Mouse (Mus musculus): ENCODE results near the gene Lsm14a. TPM values are rescaled to one million over a fixed set of nuclear protein-coding genes. Genes with fewer than 3 reads are reported as not detected.

The Lsm14a gene
- total and polyA plus RNA-seq, 3 experiments, result 53.7 to 193 (median 90.0) TPM

DNA sequence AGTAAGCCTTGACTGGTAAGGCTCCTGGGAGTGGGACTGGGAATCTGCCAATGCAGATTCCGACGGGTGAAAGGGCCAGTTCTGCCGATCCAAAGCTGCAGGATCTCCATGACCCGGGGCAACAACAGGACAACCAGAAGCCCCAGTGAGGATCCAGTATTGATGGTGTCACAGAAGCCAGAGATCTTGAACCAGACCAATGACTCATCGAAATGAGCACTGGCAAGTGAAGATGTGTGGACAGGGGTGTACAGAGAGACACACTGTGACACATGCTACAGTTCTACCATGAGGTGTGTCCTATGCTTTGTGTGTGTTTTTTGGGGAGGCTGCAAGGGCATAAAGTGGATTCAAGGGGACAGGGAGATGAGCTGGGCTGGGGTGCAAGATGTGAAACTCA lies 52.3 kb downstream of the Lsm14a start:
- Histone ChIP-seq H3K27me3 (replicated peaks) (no peaks in the 10 kb centered on the region), H3K36me3 (replicated peaks in 1 of 2; ENCODE audit: control insufficient read depth in 1 of 2, insufficient read depth in 1 of 2, low read length in 1 of 2) (peaks cover 47 to 65% of the 10 kb centered on the region in 2 experiments), H3K79me2 (replicated peaks; ENCODE audit: control insufficient read depth, extremely low read depth, insufficient read depth, poor library complexity, severe bottlenecking) (no peaks in the 10 kb centered on the region), H3K4me1 (ENCODE audit: control insufficient read depth in 1 of 2, insufficient read depth in 2 of 2) (peaks cover 14 to 46% of the 10 kb centered on the region in 2 experiments), H3K4me3 (replicated peaks in 1 of 3; ENCODE audit: low read depth in 2 of 3, low read length in 2 of 3, poor library complexity in 1 of 3) (no peak overlapping the region), H3K4me2 (ENCODE audit: insufficient read depth, low read depth, poor library complexity, severe bottlenecking) (no peak overlapping the region), H3K9ac (ENCODE audit: insufficient read depth, low read depth) (no peak overlapping the region), H3K27ac (ENCODE audit: insufficient read depth, low read depth) (no peak overlapping the region), H3K9me3 (replicated peaks; ENCODE audit: low read length) (peaks cover 5% of the 10 kb centered on the region)
- in situ Hi-C loops (cut with MboI; ENCODE audit: low pct_ligation_motif_present, low pct_unique_long_range_greater_than_20kb, low sequenced_read_pairs), result loop anchor here (10.0 kb wide), 1 partner anchor 86 kb away; the partner anchor contains the start of gene Gm6096
- no peak for DNase-seq (ENCODE audit: extremely low read depth)
- dilution Hi-C loops (cut with MboI; ENCODE audit: extremely low pct_ligation_motif_present, extremely low pct_unique_long_range_greater_than_20kb, low sequenced_read_pairs), result no loop called here
- no peak for TF ChIP-seq MAFK (IDR thresholded peaks at IDR 0.05; ENCODE audit: insufficient replicate concordance, low read length)
- TF ChIP-seq TBP (conservative IDR thresholded peaks at IDR 0.05; ENCODE audit: low read depth, low read length), result no peak
- no peak for TF ChIP-seq RAD21 (IDR thresholded peaks at IDR 0.05; ENCODE audit: low read depth, low read length)
- TF ChIP-seq MYC (IDR thresholded peaks at IDR 0.05; ENCODE audit: low read depth, low read length), result no peak
- no peak for TF ChIP-seq GABPA (IDR thresholded peaks at IDR 0.05; ENCODE audit: insufficient replicate concordance, low read depth, low read length)
- TF ChIP-seq ETS1 (conservative IDR thresholded peaks at IDR 0.05; ENCODE audit: low read depth, low read length), result no peak
- TF ChIP-seq NELFE (IDR thresholded peaks at IDR 0.05; ENCODE audit: low read depth, low read length), result no peak
- no peak for TF ChIP-seq PAX5 (IDR thresholded peaks at IDR 0.05; ENCODE audit: low read length)
- no peak for TF ChIP-seq MXI1 (IDR thresholded peaks at IDR 0.05; ENCODE audit: low read depth, low read length)

- Histone ChIP-seq H3K4me1 (ENCODE audit: control insufficient read depth in 1 of 2, insufficient read depth in 2 of 2) (peaks cover 14 to 46% of the 10 kb centered on the region in 2 experiments), H3K4me2 (ENCODE audit: insufficient read depth, low read depth, poor library complexity, severe bottlenecking) (no peak overlapping the region), H3K4me3 (replicated peaks in 1 of 3; ENCODE audit: low read depth in 2 of 3, low read length in 2 of 3, poor library complexity in 1 of 3) (no peak overlapping the region), H3K9ac (ENCODE audit: insufficient read depth, low read depth) (no peak overlapping the region), H3K9me3 (replicated peaks; ENCODE audit: low read length) (peaks cover 7% of the 10 kb centered on the region), H3K79me2 (replicated peaks; ENCODE audit: control insufficient read depth, extremely low read depth, insufficient read depth, poor library complexity, severe bottlenecking) (no peaks in the 10 kb centered on the region), H3K27me3 (replicated peaks) (no peaks in the 10 kb centered on the region), H3K27ac (ENCODE audit: insufficient read depth, low read depth) (peak overlapping the region; percentile 20; the same call in 1 of the 2 replicates), H3K36me3 (replicated peaks in 1 of 2; ENCODE audit: control insufficient read depth in 1 of 2, insufficient read depth in 1 of 2, low read length in 1 of 2) (peaks cover 39 to 49% of the 10 kb centered on the region in 2 experiments)
- no peak for DNase-seq (ENCODE audit: extremely low read depth)
- dilution Hi-C loops (cut with MboI; ENCODE audit: extremely low pct_ligation_motif_present, extremely low pct_unique_long_range_greater_than_20kb, low sequenced_read_pairs), result no loop called here
- TF ChIP-seq UBTF (IDR thresholded peaks at IDR 0.05; ENCODE audit: low read depth, low read length) (no peak), JUND (conservative IDR thresholded peaks at IDR 0.05; ENCODE audit: low read depth, low read length) (no peak), ZKSCAN1 (IDR thresholded peaks at IDR 0.05; ENCODE audit: borderline replicate concordance, low read depth, low read length) (no peak), POLR2A (IDR thresholded peaks at IDR 0.05; ENCODE audit: low read depth, low read length) (no peak), SMC3 (IDR thresholded peaks at IDR 0.05; ENCODE audit: low read depth, low read length) (no peak), NRF1 (IDR thresholded peaks at IDR 0.05; ENCODE audit: low read depth, low read length) (no peak), ELF1 (IDR thresholded peaks at IDR 0.05; ENCODE audit: low read depth, low read length) (no peak), EP300 (IDR thresholded peaks at IDR 0.05; ENCODE audit: low read length) (no peak), CHD1 (IDR thresholded peaks at IDR 0.05; ENCODE audit: low read depth, low read length) (no peak), ETS1 (conservative IDR thresholded peaks at IDR 0.05; ENCODE audit: low read depth, low read length) (no peak), E2F4 (IDR thresholded peaks at IDR 0.05; ENCODE audit: insufficient replicate concordance, low read depth, low read length) (no peak), KAT2A (IDR thresholded peaks at IDR 0.05; ENCODE audit: insufficient replicate concordance, low read length) (no peak), CHD2 (IDR thresholded peaks at IDR 0.05; ENCODE audit: low read length) (no peak)
- in situ Hi-C loops (cut with MboI; ENCODE audit: low pct_ligation_motif_present, low pct_unique_long_range_greater_than_20kb, low sequenced_read_pairs), result no loop called here
These were observed 54.0 kb downstream of the Lsm14a start for GRCm38 (mm10) chr7:34339164-34339489.

Data from CH12.LX (cell line).